Comparison of ENCODE assay signal across 22 mouse cellular contexts in the genomic region with DNA sequence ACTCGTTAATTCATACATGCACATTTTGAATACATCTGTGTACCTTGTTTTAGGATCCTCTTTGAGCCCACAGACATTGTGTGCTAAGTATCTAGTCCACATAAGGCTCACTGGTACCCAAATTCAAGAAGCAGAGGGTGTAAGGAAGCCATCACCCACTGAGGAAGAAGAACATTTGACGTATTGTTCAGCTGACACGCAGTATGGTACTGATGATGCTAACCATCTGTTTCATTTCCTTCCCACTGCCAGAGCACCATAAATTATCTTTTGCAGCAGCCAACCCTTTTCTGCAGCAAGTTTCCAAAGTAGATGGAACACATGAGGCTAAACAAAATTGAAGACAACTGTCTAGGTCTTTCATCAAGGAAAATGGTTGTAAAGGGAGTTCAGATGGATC.
A peak's percentile ranks its signal among the peaks of the same experiment; 100 is the strongest.
DNase-seq lines count a peak whose midpoint lies in the region; ATAC-seq lines count a peak whose summit lies in the region.
"Had no signal": no experiment of that assay in that cellular context is flagged by ENCODE, and none has a peak within 500 bp of the region (broad histone marks: within the 10 kb centered on the region; RNA-seq: fewer than 3 reads in every experiment).

No protein-coding gene starts in this region.

- H3K4me2 ChIP-seq in hindbrain, embryonic 16.5 days (ENCODE audit: low read length): no peak overlapping the region
- H3K4me2 ChIP-seq: embryonic facial prominence, embryonic 12.5 days; heart, embryonic 15.5 days; hindbrain, embryonic 13.5 days; liver, embryonic 13.5 days; neural tube, embryonic 15.5 days had no signal

- peak; percentile 14; the same call in 1 of the 2 replicates for ATAC-seq in hindbrain, embryonic 16.5 days
- ATAC-seq: lung, postnatal 0 days had no signal

- no peaks in the 10 kb centered on the region for H3K36me3 ChIP-seq in hindbrain, embryonic 16.5 days (ENCODE audit: control insufficient read depth, insufficient read depth, low read length)
- H3K36me3 ChIP-seq in hindbrain, embryonic 10.5 days: no peaks in the 10 kb centered on the region
- H3K36me3 ChIP-seq: embryonic facial prominence, embryonic 12.5 days; heart, embryonic 15.5 days; hindbrain, embryonic 13.5 days; limb, embryonic 10.5 days; liver, embryonic 13.5 days; neural tube, embryonic 15.5 days had no signal

- H3K4me3 ChIP-seq in hindbrain, embryonic 16.5 days (ENCODE audit: low read length): no peak overlapping the region
- no peak overlapping the region for H3K4me3 ChIP-seq in hindbrain, embryonic 10.5 days
- H3K4me3 ChIP-seq: embryonic facial prominence, embryonic 12.5 days; heart, embryonic 15.5 days; hindbrain, embryonic 13.5 days; limb, embryonic 10.5 days; liver, embryonic 13.5 days; megakaryocyte, embryonic 14.5 days; neural tube, embryonic 15.5 days had no signal

- 70% methylated on average over 3 of the region's 3 CpGs for WGBS in hindbrain, embryonic 16.5 days
- 92% methylated on average over 3 of the region's 3 CpGs for WGBS in hindbrain, embryonic 10.5 days

- no peak overlapping the region for H3K27ac ChIP-seq in hindbrain, embryonic 16.5 days (ENCODE audit: low read depth, low read length)
- H3K27ac ChIP-seq in hindbrain, embryonic 10.5 days: no peak overlapping the region
- H3K27ac ChIP-seq: embryonic facial prominence, embryonic 12.5 days; heart, embryonic 15.5 days; hindbrain, embryonic 13.5 days; limb, embryonic 10.5 days; liver, embryonic 13.5 days; neural tube, embryonic 15.5 days had no signal

- no peaks in the 10 kb centered on the region for H3K27me3 ChIP-seq in hindbrain, embryonic 16.5 days (replicated peaks; ENCODE audit: control insufficient read depth, insufficient read depth, low read length)
- H3K27me3 ChIP-seq in hindbrain, embryonic 10.5 days (ENCODE audit: insufficient read depth, poor library complexity, severe bottlenecking): no peaks in the 10 kb centered on the region
- H3K27me3 ChIP-seq: CH12.LX; embryonic facial prominence, embryonic 12.5 days; heart, embryonic 15.5 days; hindbrain, embryonic 13.5 days; liver, embryonic 13.5 days; megakaryocyte, embryonic 14.5 days; neural tube, embryonic 15.5 days had no signal

- no peaks in the 10 kb centered on the region for H3K4me1 ChIP-seq in hindbrain, embryonic 16.5 days (ENCODE audit: control insufficient read depth, insufficient read depth, low read depth, low read length)
- no peaks in the 10 kb centered on the region for H3K4me1 ChIP-seq in hindbrain, embryonic 10.5 days (replicated peaks)
- H3K4me1 ChIP-seq: embryonic facial prominence, embryonic 12.5 days; heart, embryonic 15.5 days; hindbrain, embryonic 13.5 days; liver, embryonic 13.5 days; megakaryocyte, embryonic 14.5 days; neural tube, embryonic 15.5 days had no signal

- no peak overlapping the region for H3K9ac ChIP-seq in hindbrain, embryonic 16.5 days (ENCODE audit: low read depth, low read length)
- H3K9ac ChIP-seq: embryonic facial prominence, embryonic 12.5 days; heart, embryonic 15.5 days; hindbrain, embryonic 13.5 days; liver, embryonic 13.5 days; neural tube, embryonic 15.5 days had no signal

- no peaks in the 10 kb centered on the region for H3K9me3 ChIP-seq in hindbrain, embryonic 16.5 days (ENCODE audit: control insufficient read depth, low read length)
- no peaks in the 10 kb centered on the region for H3K9me3 ChIP-seq in hindbrain, embryonic 10.5 days
- H3K9me3 ChIP-seq: embryonic facial prominence, embryonic 12.5 days; heart, embryonic 15.5 days; hindbrain, embryonic 13.5 days; limb, embryonic 10.5 days; liver, embryonic 13.5 days; neural tube, embryonic 15.5 days had no signal

- peak; percentile 14 for DNase-seq in embryo, embryonic 10.5 days (ENCODE audit: low spot score)
- no peak for DNase-seq in embryo, embryonic 10 days (ENCODE audit: low spot score)
- DNase-seq in hindbrain, embryonic 10.5 days (ENCODE audit: low spot score): no peak
- DNase-seq in right cerebral cortex, adult 2 months (ENCODE audit: low spot score in 2 of 2): peak; percentile 15 to 31
- DNase-seq in right cerebral cortex, postnatal 14 days: no peak
- DNase-seq in telencephalon, adult 2 months (ENCODE audit: low read depth, low spot score): peak; percentile 66
- no peak for DNase-seq in gastrocnemius, adult 18-20 months (ENCODE audit: low spot score)
- DNase-seq: adrenal gland, postnatal 10 days; cerebellum, postnatal 10 days; heart, adult 11 months; kidney, adult 11 months; kidney, postnatal 10 days; liver, embryonic 13.5 days had no signal

Comparison
In these comparisons a context has a peak if more than half of its experiments do, and no peak if none do; other contexts are left out.
1. DNase-seq: peak in embryo, embryonic 10.5 days (single experiment), right cerebral cortex, adult 2 months (2 of 2) and telencephalon, adult 2 months (single experiment); none in embryo, embryonic 10 days (single experiment), hindbrain, embryonic 10.5 days (single experiment), right cerebral cortex, postnatal 14 days (single experiment) and gastrocnemius, adult 18-20 months (single experiment).